Mouse (Mus musculus) lung, adult 2 months (tissue): ENCODE results near the gene Stat1.

Experiments used
- CTCF ChIP-seq: fragments of 200-500 bp; IDR thresholded peaks from 2 replicates; pipeline ENCODE4 v1.5.1; 2011; ENCODE audit warnings: mild to moderate bottlenecking, low read length, control low read depth; ENCODE audit not compliant: insufficient read depth
- POLR2A ChIP-seq: fragments of 200-500 bp; IDR thresholded peaks from 2 replicates; pipeline ENCODE4 v1.6.1; 2011; ENCODE audit warnings: low read depth, mild to moderate bottlenecking, control low read depth, low read length, borderline replicate concordance; ENCODE audit errors: extremely low read depth

DNA sequence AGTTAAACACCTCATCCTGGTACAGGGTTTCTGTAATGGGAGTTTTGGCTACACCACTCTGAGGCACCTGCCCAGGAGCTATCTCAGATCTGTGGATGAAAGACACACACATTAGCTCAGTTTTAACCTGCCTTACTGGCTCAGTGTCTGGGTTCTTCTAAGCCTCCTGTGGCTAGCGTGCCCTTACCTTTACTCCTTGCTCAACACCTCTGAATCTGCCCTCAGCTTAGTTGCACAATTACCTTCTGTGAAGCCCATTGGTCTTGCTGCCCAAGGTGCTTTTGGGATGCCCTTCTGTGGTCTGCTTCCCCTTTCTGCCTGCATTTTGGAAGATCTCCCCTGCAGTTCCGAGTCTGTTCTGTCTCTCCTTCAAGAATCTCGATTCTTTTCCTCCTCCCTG is 5.6 kb downstream of the Stat1 start:
- TF ChIP-seq CTCF (no peak), POLR2A (no peak)
